Mouse (Mus musculus): ENCODE measurements around the gene Olfr1186. TPM values are rescaled to one million over a fixed set of nuclear protein-coding genes. Genes with fewer than 3 reads are reported as not detected.
"Not testable (repeated sequence)": the region's sequence is repeated elsewhere in the genome, so short reads cannot be mapped to it uniquely, and the experiment has no call there.

Olfr1186 gene
- polyA plus RNA-seq (2012; rRNA removed), result not detected in 2 replicates

GRCm38 (mm10) chr2:88518251-88518650 is at the start of gene Olfr1186:
Gene Olfr1186 (plus strand): TSS chr2:88518551.
- 76% methylated on average over 2 of the region's 2 CpGs for WGBS
- TF ChIP-seq CTCF (IDR thresholded peaks at IDR 0.05; ENCODE audit: extremely low read depth, insufficient read length, insufficient replicate concordance, low read depth, low read length), result no peak
- TF ChIP-seq POLR2A (IDR thresholded peaks at IDR 0.05; ENCODE audit: low read depth, low read length), result no peak
- no peaks in the 10 kb centered on the region for H3K4me1 ChIP-seq (ENCODE audit: control insufficient read depth, insufficient read depth, insufficient read length, low read length)
- no peak within 1 kb of the TSS for H3K4me3 ChIP-seq (ENCODE audit: low read depth, low read length)
- no peak within 1 kb of the TSS for H3K27ac ChIP-seq (ENCODE audit: insufficient read depth, low read depth, low read length)
- no peaks in the 10 kb centered on the region for H3K36me3 ChIP-seq (ENCODE audit: control insufficient read depth, insufficient read depth, low read length)
- H3K27me3 ChIP-seq (ENCODE audit: control insufficient read depth, insufficient read depth, low read length), result no peaks in the 10 kb centered on the region

- 82% methylated on average over 2 of the region's 2 CpGs for WGBS
- no peak within 1 kb of the TSS for H3K27ac ChIP-seq (ENCODE audit: insufficient read depth, low read depth, low read length)
- H3K27me3 ChIP-seq (ENCODE audit: control insufficient read depth, insufficient read depth, low read length), result no peaks in the 10 kb centered on the region
These were observed 35.1 kb upstream of the Olfr1186 start, which contains the start of gene Olfr1184 for GRCm38 (mm10) chr2:88483298-88483697. Gene Olfr1184 (plus strand): TSS chr2:88483598.

GRCm38 (mm10) chr2:88493020-88493419 is 25.3 kb upstream of the Olfr1186 start, which contains the start of gene Olfr1185-ps1:
Gene Olfr1185-ps1 (plus strand): TSS chr2:88493320.
- Histone ChIP-seq H3K27me3 (ENCODE audit: control insufficient read depth, insufficient read depth, low read length) (no peaks in the 10 kb centered on the region), H3K4me3 (ENCODE audit: low read depth, low read length) (no peak within 1 kb of the TSS), H3K36me3 (ENCODE audit: control insufficient read depth, insufficient read depth, low read length) (no peaks in the 10 kb centered on the region), H3K4me1 (ENCODE audit: control insufficient read depth, insufficient read depth, insufficient read length, low read length) (no peaks in the 10 kb centered on the region), H3K27ac (ENCODE audit: insufficient read depth, low read depth, low read length) (no peak within 1 kb of the TSS)
- TF ChIP-seq POLR2A (IDR thresholded peaks at IDR 0.05; ENCODE audit: low read depth, low read length), result no peak
- TF ChIP-seq CTCF (IDR thresholded peaks at IDR 0.05; ENCODE audit: extremely low read depth, insufficient read length, insufficient replicate concordance, low read depth, low read length), result no peak
- 59% methylated on average over 2 of the region's 2 CpGs for WGBS

More at GRCm38 (mm10) chr2:88483298-88483697, 35.1 kb upstream of the Olfr1186 start, which contains the start of gene Olfr1184:
- no peak within 1 kb of the TSS for H3K4me3 ChIP-seq (ENCODE audit: low read depth, low read length)
- TF ChIP-seq CTCF (IDR thresholded peaks at IDR 0.05; ENCODE audit: extremely low read depth, insufficient read length, insufficient replicate concordance, low read depth, low read length), result no peak
- no peak for TF ChIP-seq POLR2A (IDR thresholded peaks at IDR 0.05; ENCODE audit: low read depth, low read length)
- no peaks in the 10 kb centered on the region for H3K36me3 ChIP-seq (ENCODE audit: control insufficient read depth, insufficient read depth, low read length)
- H3K4me1 ChIP-seq (ENCODE audit: control insufficient read depth, insufficient read depth, insufficient read length, low read length), result no peaks in the 10 kb centered on the region

DNA sequence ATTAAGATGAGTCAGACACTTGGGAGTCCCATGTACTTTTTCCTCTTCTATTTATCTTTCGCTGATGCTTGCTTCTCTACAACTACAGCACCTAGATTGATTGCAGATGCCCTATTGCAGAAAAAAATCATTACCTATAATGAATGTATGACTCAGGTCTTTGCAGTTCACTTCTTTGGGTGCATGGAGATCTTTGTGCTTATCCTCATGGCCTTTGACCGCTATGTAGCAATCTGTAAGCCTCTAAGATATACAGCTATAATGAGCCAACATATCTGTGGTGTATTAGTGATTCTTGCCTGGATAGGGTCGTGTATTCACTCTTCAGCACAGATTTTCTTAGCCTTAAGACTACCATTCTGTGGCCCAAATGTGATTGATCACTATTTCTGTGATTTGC is 7.4 kb downstream of the Olfr1186 start:
- no peaks in the 10 kb centered on the region for H3K36me3 ChIP-seq (ENCODE audit: control insufficient read depth, insufficient read depth, low read length)
- no peak overlapping the region for H3K27ac ChIP-seq (ENCODE audit: insufficient read depth, low read depth, low read length)
- H3K27me3 ChIP-seq (ENCODE audit: control insufficient read depth, insufficient read depth, low read length), result no peaks in the 10 kb centered on the region
- H3K4me1 ChIP-seq (ENCODE audit: control insufficient read depth, insufficient read depth, insufficient read length, low read length), result no peaks in the 10 kb centered on the region
- 53% methylated on average over 3 of the region's 3 CpGs for WGBS
- no peak overlapping the region for H3K4me3 ChIP-seq (ENCODE audit: low read depth, low read length)
- TF ChIP-seq POLR2A (IDR thresholded peaks at IDR 0.05; ENCODE audit: low read depth, low read length), result no peak

DNA sequence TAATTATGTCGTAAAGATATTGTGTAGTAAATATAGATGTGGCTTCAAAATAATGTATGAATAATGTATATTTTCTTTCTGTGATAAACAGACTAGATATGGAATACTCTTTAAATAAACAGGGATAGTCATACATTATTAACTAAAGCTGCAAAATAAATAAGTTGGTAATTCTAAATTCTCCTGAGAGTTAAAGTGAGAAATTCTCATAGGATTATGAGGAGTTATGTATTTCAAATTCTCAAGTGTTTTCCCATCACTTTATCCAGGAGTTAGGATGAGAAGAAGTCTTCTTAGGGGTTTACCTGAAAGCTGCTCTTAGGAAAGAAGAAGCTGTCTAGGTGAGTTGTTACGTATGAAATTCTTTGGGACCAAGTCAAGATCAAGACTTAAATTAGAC is 38.3 kb downstream of the Olfr1186 start, which contains the start of gene Olfr1188:
Gene Olfr1188 (plus strand): TSS at position 301 of the 400 bp plus-strand sequence.
- Histone ChIP-seq H3K36me3 (ENCODE audit: control insufficient read depth, insufficient read depth, low read length) (no peaks in the 10 kb centered on the region), H3K27ac (ENCODE audit: insufficient read depth, low read depth, low read length) (no peak within 1 kb of the TSS), H3K4me1 (ENCODE audit: control insufficient read depth, insufficient read depth, insufficient read length, low read length) (no peaks in the 10 kb centered on the region), H3K4me3 (ENCODE audit: low read depth, low read length) (no peak within 1 kb of the TSS), H3K27me3 (ENCODE audit: control insufficient read depth, insufficient read depth, low read length) (no peaks in the 10 kb centered on the region)
- WGBS, result 83% methylated on average over 2 of the region's 2 CpGs
- no peak for TF ChIP-seq CTCF (IDR thresholded peaks at IDR 0.05; ENCODE audit: extremely low read depth, insufficient read length, insufficient replicate concordance, low read depth, low read length)
- no peak for TF ChIP-seq POLR2A (IDR thresholded peaks at IDR 0.05; ENCODE audit: low read depth, low read length)

- H3K36me3 ChIP-seq (ENCODE audit: control insufficient read depth, insufficient read depth, low read length); H3K27ac ChIP-seq (ENCODE audit: insufficient read depth, low read depth, low read length); H3K27me3 ChIP-seq (ENCODE audit: control insufficient read depth, insufficient read depth, low read length); H3K4me3 ChIP-seq (ENCODE audit: low read depth, low read length); H3K4me1 ChIP-seq (ENCODE audit: control insufficient read depth, insufficient read depth, insufficient read length, low read length): not testable (repeated sequence)
- WGBS, result 85% methylated on average over 12 of the region's 12 CpGs
These were observed 54.3 kb downstream of the Olfr1186 start for GRCm38 (mm10) chr2:88572696-88573095.

Other genes starting within 250 kb of the Olfr1186 start
- gene Olfr1173, start 238.7 kb upstream of the Olfr1186 start, polyA plus RNA-seq (2012; rRNA removed), result not detected in 2 replicates
- not detected in 2 replicates for gene Olfr1174-ps, start 203.4 kb upstream of the Olfr1186 start, polyA plus RNA-seq (2012; rRNA removed)
- gene Olfr1175-ps, start 191.3 kb upstream of the Olfr1186 start, polyA plus RNA-seq (2012; rRNA removed), result not detected in 2 replicates
- gene Olfr1176, start 181.8 kb upstream of the Olfr1186 start, polyA plus RNA-seq (2012; rRNA removed), result not detected in 2 replicates
- gene Olfr1177-ps, start 172.1 kb upstream of the Olfr1186 start, polyA plus RNA-seq (2012; rRNA removed), result not detected in 2 replicates
- not detected in 2 replicates for gene Olfr1178, start 131.5 kb upstream of the Olfr1186 start, polyA plus RNA-seq (2012; rRNA removed)
- not detected in 2 replicates for gene Olfr1179, start 112.1 kb upstream of the Olfr1186 start, polyA plus RNA-seq (2012; rRNA removed)
- not detected in 2 replicates for gene Olfr1180, start 99.4 kb upstream of the Olfr1186 start, polyA plus RNA-seq (2012; rRNA removed)
- not detected in 2 replicates for gene Olfr1181, start 92.4 kb upstream of the Olfr1186 start, polyA plus RNA-seq (2012; rRNA removed)
- not detected in 2 replicates for gene Gm13757, start 69.4 kb upstream of the Olfr1186 start, polyA plus RNA-seq (2012; rRNA removed)
- gene Olfr1183, start 63.7 kb upstream of the Olfr1186 start, polyA plus RNA-seq (2012; rRNA removed), result not detected in 2 replicates
- gene Olfr1184, start 35.0 kb upstream of the Olfr1186 start, polyA plus RNA-seq (2012; rRNA removed), result not detected in 2 replicates
- gene Olfr1185-ps1, start 25.2 kb upstream of the Olfr1186 start, polyA plus RNA-seq (2012; rRNA removed), result not detected in 2 replicates
- not detected in 2 replicates for gene Olfr1188, start 38.4 kb downstream of the Olfr1186 start, polyA plus RNA-seq (2012; rRNA removed)
- not detected in 2 replicates for gene Olfr1189, start 67.9 kb downstream of the Olfr1186 start, polyA plus RNA-seq (2012; rRNA removed)
- gene Olfr1191-ps1, start 122.0 kb downstream of the Olfr1186 start, polyA plus RNA-seq (2012; rRNA removed), result not detected in 2 replicates
- gene Olfr1192-ps1, start 130.0 kb downstream of the Olfr1186 start, polyA plus RNA-seq (2012; rRNA removed), result not detected in 2 replicates
- not detected in 2 replicates for gene Olfr1193, start 157.1 kb downstream of the Olfr1186 start, polyA plus RNA-seq (2012; rRNA removed)
- gene Olfr1195, start 170.6 kb downstream of the Olfr1186 start, polyA plus RNA-seq (2012; rRNA removed), result not detected in 2 replicates
- not detected in 2 replicates for gene Olfr1196, start 186.0 kb downstream of the Olfr1186 start, polyA plus RNA-seq (2012; rRNA removed)
- not detected in 2 replicates for gene Olfr1197, start 213.8 kb downstream of the Olfr1186 start, polyA plus RNA-seq (2012; rRNA removed)
- gene Olfr1198, start 232.8 kb downstream of the Olfr1186 start, polyA plus RNA-seq (2012; rRNA removed), result not detected in 2 replicates
- not detected in 2 replicates for gene Olfr1199, start 241.9 kb downstream of the Olfr1186 start, polyA plus RNA-seq (2012; rRNA removed)

All from small intestine, adult 2 months (tissue).